Mouse (Mus musculus) cortical plate, adult 2 months (tissue): Measurements from ENCODE around the gene Gm29609.

Experiments
- CTCF ChIP-seq: fragments of 200-500 bp; IDR thresholded peaks from 2 replicates; pipeline ENCODE4 v1.5.1; 2011; ENCODE audit warnings: mild to moderate bottlenecking, control low read depth, low read length; ENCODE audit not compliant: insufficient read depth; ENCODE audit errors: extremely low read depth
- POLR2A ChIP-seq: fragments of 200-500 bp; IDR thresholded peaks from 2 replicates; pipeline ENCODE4 v1.6.1; 2011; ENCODE audit warnings: mild to moderate bottlenecking, low read length, control low read depth; ENCODE audit not compliant: insufficient read depth; ENCODE audit errors: extremely low read depth

- TF ChIP-seq CTCF = no peak
- no peak for TF ChIP-seq POLR2A
These were observed 14.8 kb downstream of the Gm29609 start for GRCm38 (mm10) chr5:31164878-31165277.
